Mouse (Mus musculus): ENCODE data around the gene Ell. TPM values are rescaled to one million over a fixed set of nuclear protein-coding genes. Genes with fewer than 3 reads are reported as not detected.

The Ell gene
- polyA plus RNA-seq, 1 experiment: 12.4 TPM

DNA sequence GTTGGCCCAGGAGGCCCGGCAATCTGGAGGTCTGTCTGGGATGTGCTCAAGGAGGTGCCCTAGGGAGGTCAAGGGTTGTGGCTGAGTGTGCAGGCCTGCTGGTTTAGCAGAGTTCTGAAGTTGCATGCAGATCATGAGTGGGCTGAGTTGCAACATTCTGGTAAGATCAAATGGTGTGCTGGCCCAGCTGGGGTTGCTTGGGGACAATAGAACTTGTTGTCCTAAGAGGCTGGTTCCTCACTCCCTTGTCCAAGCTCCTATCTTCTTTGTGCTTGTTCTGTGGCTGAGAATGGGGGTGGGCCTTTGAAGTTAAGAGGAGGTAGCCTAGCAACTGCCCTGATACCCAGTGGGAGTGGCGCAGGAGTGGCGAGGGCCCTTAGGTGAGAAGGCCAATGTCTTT is 23.5 kb downstream of the Ell start:
- H3K36me3 ChIP-seq (ENCODE audit: control insufficient read depth, insufficient read depth, low read length, poor library complexity, severe bottlenecking): no peaks in the 10 kb centered on the region
- H3K4me1 ChIP-seq (ENCODE audit: control insufficient read depth, insufficient read depth, low read length): no peaks in the 10 kb centered on the region
- no peaks in the 10 kb centered on the region for H3K27me3 ChIP-seq (ENCODE audit: control insufficient read depth, insufficient read depth, low read length, poor library complexity, severe bottlenecking)
- TF ChIP-seq CTCF (IDR thresholded peaks at IDR 0.05; ENCODE audit: low read depth, low read length) (no peak), EP300 (IDR thresholded peaks at IDR 0.05; ENCODE audit: insufficient read depth, low read depth, low read length) (no peak), POLR2A (IDR thresholded peaks at IDR 0.05; ENCODE audit: insufficient read depth, low read length) (no peak)
- H3K27ac ChIP-seq (ENCODE audit: insufficient read depth, low read length): no peak overlapping the region
- no peak overlapping the region for H3K4me3 ChIP-seq (ENCODE audit: low read depth, low read length)
- H3K9me3 ChIP-seq (replicated peaks; ENCODE audit: control insufficient read depth, insufficient read depth, low read length, poor library complexity, severe bottlenecking): no peaks in the 10 kb centered on the region
- H3K9ac ChIP-seq (ENCODE audit: low read depth, poor library complexity, severe bottlenecking): no peak overlapping the region

- TF ChIP-seq EP300 (IDR thresholded peaks at IDR 0.05; ENCODE audit: insufficient read depth, low read depth, low read length) (no peak), POLR2A (IDR thresholded peaks at IDR 0.05; ENCODE audit: insufficient read depth, low read length) (no peak), CTCF (IDR thresholded peaks at IDR 0.05; ENCODE audit: low read depth, low read length) (no peak)
- Histone ChIP-seq H3K27ac (ENCODE audit: insufficient read depth, low read length) (no peak overlapping the region), H3K4me3 (ENCODE audit: low read depth, low read length) (no peak overlapping the region), H3K36me3 (ENCODE audit: control insufficient read depth, insufficient read depth, low read length, poor library complexity, severe bottlenecking) (no peaks in the 10 kb centered on the region), H3K4me1 (ENCODE audit: control insufficient read depth, insufficient read depth, low read length) (no peaks in the 10 kb centered on the region), H3K9ac (ENCODE audit: low read depth, poor library complexity, severe bottlenecking) (no peak overlapping the region), H3K9me3 (replicated peaks; ENCODE audit: control insufficient read depth, insufficient read depth, low read length, poor library complexity, severe bottlenecking) (no peaks in the 10 kb centered on the region), H3K27me3 (ENCODE audit: control insufficient read depth, insufficient read depth, low read length, poor library complexity, severe bottlenecking) (no peaks in the 10 kb centered on the region)
Observed at GRCm38 (mm10) chr8:70563763-70564387, 24.6 kb downstream of the Ell start.

DNA sequence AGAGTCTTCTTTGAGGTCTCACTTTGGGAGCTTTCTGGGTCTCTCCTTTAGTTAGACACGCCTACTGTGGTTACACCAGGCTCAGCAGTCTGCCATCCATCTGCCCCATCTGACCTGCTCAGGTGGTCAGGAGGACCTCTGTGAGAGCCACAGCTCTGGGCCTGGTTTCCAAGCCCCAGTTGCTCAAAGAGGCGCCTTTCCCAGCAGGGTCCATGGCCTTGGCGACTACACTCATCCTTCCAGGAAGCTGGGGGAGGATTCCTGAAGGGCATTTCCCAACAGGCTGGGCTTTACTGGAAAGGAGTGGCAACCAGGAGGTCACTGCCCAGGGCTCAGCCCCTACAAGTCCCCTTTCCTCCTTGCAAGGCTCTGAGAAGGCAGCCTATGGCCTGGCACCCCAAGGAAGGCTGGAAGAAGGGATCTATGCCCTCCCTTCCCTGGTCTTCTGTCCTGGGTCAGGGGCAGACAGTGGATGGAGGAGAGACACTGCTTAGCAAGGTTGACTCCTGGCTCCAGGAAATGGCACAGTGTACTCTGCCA is 25.5 kb downstream of the Ell start:
- H3K4me3 ChIP-seq (ENCODE audit: low read depth, low read length): no peak overlapping the region
- H3K27me3 ChIP-seq (ENCODE audit: control insufficient read depth, insufficient read depth, low read length, poor library complexity, severe bottlenecking): no peaks in the 10 kb centered on the region
- H3K9me3 ChIP-seq (replicated peaks; ENCODE audit: control insufficient read depth, insufficient read depth, low read length, poor library complexity, severe bottlenecking): no peaks in the 10 kb centered on the region
- no peak overlapping the region for H3K9ac ChIP-seq (ENCODE audit: low read depth, poor library complexity, severe bottlenecking)
- no peaks in the 10 kb centered on the region for H3K36me3 ChIP-seq (ENCODE audit: control insufficient read depth, insufficient read depth, low read length, poor library complexity, severe bottlenecking)
- no peak overlapping the region for H3K27ac ChIP-seq (ENCODE audit: insufficient read depth, low read length)
- no peaks in the 10 kb centered on the region for H3K4me1 ChIP-seq (ENCODE audit: control insufficient read depth, insufficient read depth, low read length)
- TF ChIP-seq EP300 (IDR thresholded peaks at IDR 0.05; ENCODE audit: insufficient read depth, low read depth, low read length) (no peak), CTCF (IDR thresholded peaks at IDR 0.05; ENCODE audit: low read depth, low read length) (no peak), POLR2A (IDR thresholded peaks at IDR 0.05; ENCODE audit: insufficient read depth, low read length) (no peak)

GRCm38 (mm10) chr8:70565561-70565960 is 26.3 kb downstream of the Ell start:
- Histone ChIP-seq H3K9ac (ENCODE audit: low read depth, poor library complexity, severe bottlenecking) (no peak overlapping the region), H3K36me3 (ENCODE audit: control insufficient read depth, insufficient read depth, low read length, poor library complexity, severe bottlenecking) (no peaks in the 10 kb centered on the region), H3K4me1 (ENCODE audit: control insufficient read depth, insufficient read depth, low read length) (no peaks in the 10 kb centered on the region), H3K4me3 (ENCODE audit: low read depth, low read length) (no peak overlapping the region), H3K9me3 (replicated peaks; ENCODE audit: control insufficient read depth, insufficient read depth, low read length, poor library complexity, severe bottlenecking) (no peaks in the 10 kb centered on the region), H3K27ac (ENCODE audit: insufficient read depth, low read length) (no peak overlapping the region), H3K27me3 (ENCODE audit: control insufficient read depth, insufficient read depth, low read length, poor library complexity, severe bottlenecking) (no peaks in the 10 kb centered on the region)
- TF ChIP-seq POLR2A (IDR thresholded peaks at IDR 0.05; ENCODE audit: insufficient read depth, low read length) (no peak), EP300 (IDR thresholded peaks at IDR 0.05; ENCODE audit: insufficient read depth, low read depth, low read length) (no peak), CTCF (IDR thresholded peaks at IDR 0.05; ENCODE audit: low read depth, low read length) (no peak)

DNA sequence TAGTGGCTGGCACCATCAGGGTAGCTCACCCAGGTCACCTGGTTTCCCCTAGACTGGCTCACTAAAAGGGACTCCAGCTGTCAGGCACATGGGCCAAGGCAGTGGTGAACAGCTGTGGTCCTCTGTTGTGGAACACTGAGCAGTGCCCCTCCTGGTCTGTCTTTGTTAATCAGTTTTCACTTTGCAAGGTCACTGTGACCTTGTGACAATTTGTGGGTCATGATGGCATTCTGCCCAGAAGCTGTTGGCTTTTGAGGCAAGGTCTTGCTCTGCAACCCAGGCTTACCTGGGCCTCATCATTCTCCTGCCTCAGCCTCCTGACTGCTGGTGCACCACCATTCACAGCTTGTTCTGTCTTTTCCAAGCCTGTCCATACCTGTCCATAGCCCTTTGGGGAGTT is 31.1 kb downstream of the Ell start:
- Histone ChIP-seq H3K9me3 (replicated peaks; ENCODE audit: control insufficient read depth, insufficient read depth, low read length, poor library complexity, severe bottlenecking) (no peaks in the 10 kb centered on the region), H3K27ac (ENCODE audit: insufficient read depth, low read length) (no peak overlapping the region), H3K4me1 (ENCODE audit: control insufficient read depth, insufficient read depth, low read length) (no peaks in the 10 kb centered on the region), H3K36me3 (ENCODE audit: control insufficient read depth, insufficient read depth, low read length, poor library complexity, severe bottlenecking) (no peaks in the 10 kb centered on the region), H3K9ac (ENCODE audit: low read depth, poor library complexity, severe bottlenecking) (no peak overlapping the region), H3K27me3 (ENCODE audit: control insufficient read depth, insufficient read depth, low read length, poor library complexity, severe bottlenecking) (no peaks in the 10 kb centered on the region), H3K4me3 (ENCODE audit: low read depth, low read length) (no peak overlapping the region)
- TF ChIP-seq POLR2A (IDR thresholded peaks at IDR 0.05; ENCODE audit: insufficient read depth, low read length) (no peak), CTCF (IDR thresholded peaks at IDR 0.05; ENCODE audit: low read depth, low read length) (no peak), EP300 (IDR thresholded peaks at IDR 0.05; ENCODE audit: insufficient read depth, low read depth, low read length) (no peak)

DNA sequence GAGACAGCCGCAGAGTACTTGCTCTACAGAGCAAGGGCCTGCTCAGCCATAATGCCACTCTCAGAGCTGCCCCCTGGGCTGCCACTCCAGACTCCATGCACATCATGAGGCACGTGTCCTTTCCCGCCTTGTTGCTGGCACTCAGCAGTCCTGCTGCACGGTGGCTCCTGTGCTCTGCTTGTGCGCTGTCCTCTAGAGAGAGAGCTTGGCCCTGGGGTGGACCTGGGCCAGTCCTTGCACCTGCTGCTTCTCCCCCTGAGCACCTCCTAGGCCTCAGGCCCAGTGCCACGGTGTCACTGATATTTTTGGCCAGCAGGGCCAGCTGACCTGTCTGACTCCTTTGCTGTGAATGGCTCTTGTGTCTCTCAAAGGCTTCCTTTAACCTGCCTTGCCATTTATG is 31.7 kb downstream of the Ell start:
- H3K9ac ChIP-seq (ENCODE audit: low read depth, poor library complexity, severe bottlenecking): no peak overlapping the region
- TF ChIP-seq POLR2A (IDR thresholded peaks at IDR 0.05; ENCODE audit: insufficient read depth, low read length) (no peak), CTCF (IDR thresholded peaks at IDR 0.05; ENCODE audit: low read depth, low read length) (no peak), EP300 (IDR thresholded peaks at IDR 0.05; ENCODE audit: insufficient read depth, low read depth, low read length) (no peak)
- H3K36me3 ChIP-seq (ENCODE audit: control insufficient read depth, insufficient read depth, low read length, poor library complexity, severe bottlenecking): no peaks in the 10 kb centered on the region
- no peaks in the 10 kb centered on the region for H3K9me3 ChIP-seq (replicated peaks; ENCODE audit: control insufficient read depth, insufficient read depth, low read length, poor library complexity, severe bottlenecking)
- H3K27ac ChIP-seq (ENCODE audit: insufficient read depth, low read length): no peak overlapping the region
- H3K27me3 ChIP-seq (ENCODE audit: control insufficient read depth, insufficient read depth, low read length, poor library complexity, severe bottlenecking): no peaks in the 10 kb centered on the region
- H3K4me3 ChIP-seq (ENCODE audit: low read depth, low read length): no peak overlapping the region
- no peaks in the 10 kb centered on the region for H3K4me1 ChIP-seq (ENCODE audit: control insufficient read depth, insufficient read depth, low read length)
